Mouse (Mus musculus) liver, embryonic 11.5 days (tissue): ENCODE data around the gene Heatr5a. TPM values are rescaled to one million over a fixed set of nuclear protein-coding genes. Genes with fewer than 3 reads are reported as not detected.

Experiments used
- ATAC-seq: fragments of 200-750 bp; cut with Nextera tagmentation; replicated peaks from 2 replicates; pipeline ENCODE4 v1.8.0; 2017; ENCODE audit warnings: moderate number of reproducible peaks, mild to moderate bottlenecking, moderate TSS enrichment, moderate library complexity; ENCODE audit not compliant: low FRiP score
- DNase-seq: peaks from one replicate; pipeline ENCODE4 v3.0.0-alpha.2; 2017; ENCODE audit warnings: low spot score
- H3K27ac ChIP-seq: fragments of 300-500 bp; sonication (generic); 2 replicates; pipeline ENCODE4 v1.5.1; 2014; ENCODE audit warnings: mild to moderate bottlenecking, low read depth, low read length, control low read depth
- H3K27me3 ChIP-seq: fragments of 300-500 bp; sonication (generic); replicated peaks from 2 replicates; pipeline ENCODE4 v1.6.1; 2014; ENCODE audit warnings: low read length, mixed read lengths; ENCODE audit not compliant: control insufficient read depth, insufficient read depth
- H3K36me3 ChIP-seq: fragments of 300-500 bp; sonication (generic); 2 replicates; pipeline ENCODE4 v1.6.1; 2014; ENCODE audit warnings: mild to moderate bottlenecking, low read length, moderate library complexity, mixed read lengths; ENCODE audit not compliant: control insufficient read depth, insufficient read depth
- H3K4me1 ChIP-seq: fragments of 300-500 bp; sonication (generic); replicated peaks from 2 replicates; pipeline ENCODE4 v1.6.1; 2014; ENCODE audit warnings: low read length, mixed read lengths; ENCODE audit not compliant: control insufficient read depth, insufficient read depth
- H3K4me2 ChIP-seq: fragments of 300-500 bp; sonication (generic); 2 replicates; pipeline ENCODE4 v1.6.1; 2014; ENCODE audit warnings: mild to moderate bottlenecking, control low read depth, moderate library complexity
- H3K4me3 ChIP-seq: fragments of 300-500 bp; sonication (generic); 2 replicates; pipeline ENCODE4 v1.5.1; 2014; ENCODE audit warnings: low read depth, low read length, control low read depth
- H3K9ac ChIP-seq: fragments of 300-500 bp; sonication (generic); 2 replicates; pipeline ENCODE4 v1.6.1; 2014; ENCODE audit warnings: low read depth, low read length, control low read depth
- H3K9me3 ChIP-seq: fragments of 300-500 bp; sonication (generic); 2 replicates; pipeline ENCODE4 v1.6.1; 2016; ENCODE audit warnings: low read length, inconsistent platforms, mixed read lengths; ENCODE audit not compliant: control insufficient read depth
- WGBS: fragments of 180-500 bp; shearing (Covaris S2); extraction: QIAGEN DNeasy Blood & Tissue Kit; methylation state at CpG from one replicate; pipeline ENCODE4 v1.1.7; 2014; 5-methylcytosine and 5-hydroxymethylcytosine counted together
- polyA plus RNA-seq: library from polyadenylated mRNA; unstranded; fragments of >200 nt; fragmentation: Nextera tagmentation; extraction: Ambion mirVana; gene quantifications from 2 replicates; pipeline ENCODE4 v1.2.1, GENCODE M21; 2014

Gene Heatr5a
- polyA plus RNA-seq: 18.3 and 18.9 TPM in 2 replicates

GRCm38 (mm10) chr12:51971070-51971664 is at the start of gene Heatr5a:
Gene Heatr5a (minus strand): TSS chr12:51971321.
- Histone ChIP-seq H3K27ac (peak within 1 kb of the TSS; percentile 95), H3K9me3 (no peaks in the 10 kb centered on the region; the same call in 1 of the 2 replicates), H3K4me1 (peaks cover 9% of the 10 kb centered on the region; the same call in 1 of the 2 replicates), H3K9ac (peak within 1 kb of the TSS; percentile 97), H3K4me3 (peak within 1 kb of the TSS; percentile 99), H3K4me2 (peak within 1 kb of the TSS; percentile 69), H3K36me3 (no peaks in the 10 kb centered on the region), H3K27me3 (no peaks in the 10 kb centered on the region)
- DNase-seq (peak; percentile 88), ATAC-seq (peak; percentile 96)
- WGBS: under 1% methylated on average over 53 of the region's 53 CpGs

- no peak overlapping the region for H3K4me2 ChIP-seq
- no peak overlapping the region for H3K27ac ChIP-seq
- H3K9me3 ChIP-seq: no peaks in the 10 kb centered on the region
- ATAC-seq: no peak
- H3K36me3 ChIP-seq: no peaks in the 10 kb centered on the region
- H3K27me3 ChIP-seq: no peaks in the 10 kb centered on the region
- no peak overlapping the region for H3K4me3 ChIP-seq
- H3K9ac ChIP-seq: no peak overlapping the region
- H3K4me1 ChIP-seq: no peaks in the 10 kb centered on the region
- 82% methylated on average over 7 of the region's 7 CpGs for WGBS
- DNase-seq: no peak
Measured at GRCm38 (mm10) chr12:52014494-52015029, 43.4 kb upstream of the Heatr5a start.

GRCm38 (mm10) chr12:52014044-52014443 is 42.9 kb upstream of the Heatr5a start:
- no peak overlapping the region for H3K9ac ChIP-seq
- H3K27ac ChIP-seq: no peak overlapping the region
- 82% methylated on average over 10 of the region's 11 CpGs for WGBS
- no peaks in the 10 kb centered on the region for H3K36me3 ChIP-seq
- no peaks in the 10 kb centered on the region for H3K4me1 ChIP-seq
- ATAC-seq: no peak
- H3K9me3 ChIP-seq: no peaks in the 10 kb centered on the region
- H3K4me2 ChIP-seq: no peak overlapping the region
- DNase-seq: no peak
- H3K4me3 ChIP-seq: no peak overlapping the region
- no peaks in the 10 kb centered on the region for H3K27me3 ChIP-seq

GRCm38 (mm10) chr12:52013274-52013673 is 42.2 kb upstream of the Heatr5a start:
- 46% methylated on average over 9 of the region's 9 CpGs for WGBS
- ATAC-seq (no peak), DNase-seq (no peak)

GRCm38 (mm10) chr12:52012159-52012558 is 41.0 kb upstream of the Heatr5a start:
- Histone ChIP-seq H3K27ac (no peak overlapping the region), H3K4me2 (no peak overlapping the region), H3K4me3 (no peak overlapping the region), H3K36me3 (no peaks in the 10 kb centered on the region), H3K9me3 (no peaks in the 10 kb centered on the region), H3K4me1 (no peaks in the 10 kb centered on the region), H3K9ac (no peak overlapping the region), H3K27me3 (no peaks in the 10 kb centered on the region)
- DNase-seq (no peak), ATAC-seq (no peak)
- WGBS: 66% methylated on average over 8 of the region's 8 CpGs

More at GRCm38 (mm10) chr12:52013274-52013673, 42.2 kb upstream of the Heatr5a start:
- H3K9me3 ChIP-seq: no peaks in the 10 kb centered on the region
- no peak overlapping the region for H3K27ac ChIP-seq
- H3K4me3 ChIP-seq: no peak overlapping the region
- no peaks in the 10 kb centered on the region for H3K27me3 ChIP-seq
- no peak overlapping the region for H3K9ac ChIP-seq
- no peaks in the 10 kb centered on the region for H3K4me1 ChIP-seq
- H3K4me2 ChIP-seq: no peak overlapping the region
- no peaks in the 10 kb centered on the region for H3K36me3 ChIP-seq

- Histone ChIP-seq H3K27me3 (no peaks in the 10 kb centered on the region), H3K36me3 (no peaks in the 10 kb centered on the region), H3K4me1 (no peaks in the 10 kb centered on the region; the same call in 1 of the 2 replicates), H3K27ac (no peak overlapping the region), H3K9ac (no peak overlapping the region), H3K4me3 (no peak overlapping the region), H3K9me3 (no peaks in the 10 kb centered on the region), H3K4me2 (no peak overlapping the region)
- DNase-seq (no peak), ATAC-seq (no peak)
- 55% methylated on average over 2 of the region's 2 CpGs for WGBS
Measured at GRCm38 (mm10) chr12:52010630-52010961, 39.5 kb upstream of the Heatr5a start.

GRCm38 (mm10) chr12:52009928-52010629 is 39.0 kb upstream of the Heatr5a start:
- Histone ChIP-seq H3K27ac (no peak overlapping the region), H3K4me1 (no peaks in the 10 kb centered on the region; the same call in 1 of the 2 replicates), H3K9me3 (no peaks in the 10 kb centered on the region), H3K27me3 (no peaks in the 10 kb centered on the region), H3K4me2 (no peak overlapping the region), H3K4me3 (no peak overlapping the region), H3K9ac (no peak overlapping the region), H3K36me3 (no peaks in the 10 kb centered on the region)
- no peak for ATAC-seq
- WGBS: 69% methylated on average over 15 of the region's 15 CpGs
- no peak for DNase-seq

GRCm38 (mm10) chr12:52006633-52006994 is 35.5 kb upstream of the Heatr5a start:
- DNase-seq: no peak
- WGBS: 40% methylated on average over 5 of the region's 5 CpGs
- H3K4me3 ChIP-seq: peak overlapping the region; percentile 85
- peak overlapping the region; percentile 79; the same call in 1 of the 2 replicates for H3K27ac ChIP-seq
- peak overlapping the region; percentile 97 for H3K9ac ChIP-seq
- H3K9me3 ChIP-seq: no peaks in the 10 kb centered on the region
- peak overlapping the region; percentile 68 for H3K4me2 ChIP-seq
- no peaks in the 10 kb centered on the region; the same call in 1 of the 2 replicates for H3K4me1 ChIP-seq
- peak; percentile 24; the same call in 1 of the 2 replicates for ATAC-seq
- peaks cover 3% of the 10 kb centered on the region; the same call in 1 of the 2 replicates for H3K36me3 ChIP-seq
- no peaks in the 10 kb centered on the region for H3K27me3 ChIP-seq
